Mouse (Mus musculus) spleen, adult 2 months (tissue): ENCODE results near the gene Mep1a.

Source experiments
- CTCF ChIP-seq: fragments of 200-500 bp; IDR thresholded peaks from 2 replicates; pipeline ENCODE4 v1.5.1; 2011; ENCODE audit warnings: mild to moderate bottlenecking, inconsistent platforms; ENCODE audit not compliant: insufficient read depth, insufficient read length, insufficient replicate concordance; ENCODE audit errors: extremely low read depth
- POLR2A ChIP-seq: fragments of 200-500 bp; IDR thresholded peaks from 2 replicates; pipeline ENCODE4 v1.6.1; 2011; ENCODE audit warnings: low read depth, low read length, inconsistent platforms

GRCm38 (mm10) chr17:43485982-43486381 lies 16.6 kb downstream of the Mep1a start:
- no peak for TF ChIP-seq POLR2A
- TF ChIP-seq CTCF, result no peak
